Mouse (Mus musculus) NIH3T3 (cell line): ENCODE results near the gene Snrpb.

Experiments
- DNase-seq: peaks from one replicate; pipeline ENCODE4 v3.0.0-alpha.2; 2012; ENCODE audit warnings: low read depth

Gene Snrpb

GRCm38 (mm10) chr2:130129687-130130086 lies 49.5 kb downstream of the Snrpb start:
- no peak for DNase-seq

DNA sequence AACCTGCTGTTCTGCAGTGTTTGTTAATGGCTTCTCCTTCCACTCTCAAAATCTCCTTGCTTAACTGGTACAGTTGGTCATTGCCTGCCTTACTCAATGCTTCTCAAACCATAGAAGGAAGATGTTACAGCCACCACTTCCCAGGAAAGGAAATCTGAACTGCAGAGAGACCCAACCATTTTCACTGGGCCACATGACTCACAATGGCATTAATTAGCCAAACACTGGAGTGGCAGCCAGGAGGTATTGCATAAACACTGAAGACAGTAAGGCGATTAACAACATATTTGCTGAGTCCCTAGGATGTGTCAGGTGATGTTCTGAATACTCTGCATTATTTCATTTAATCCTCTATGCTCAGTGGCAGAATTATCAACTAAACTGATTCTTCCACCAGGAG lies 53.1 kb downstream of the Snrpb start:
- DNase-seq: no peak

- no peak for DNase-seq
Observed at GRCm38 (mm10) chr2:130125279-130126059, 53.7 kb downstream of the Snrpb start.
